Mouse (Mus musculus): ENCODE data around the gene Foxc1.

GRCm38 (mm10) chr13:31823316-31823715 lies 16.9 kb downstream of the Foxc1 start:
- TF ChIP-seq CTCF (IDR thresholded peaks at IDR 0.05; ENCODE audit: low read depth) (no peak), EP300 (IDR thresholded peaks at IDR 0.05; ENCODE audit: low read depth) (no peak)

Measured in liver, embryonic 14.5 days (tissue).